Mouse (Mus musculus): ENCODE measurements at regions not wholly inside any gene's neighbourhood (a gene's known extent, or its start where the extent isn't known, plus 50 kb on each side); places are given as distances from the start of the nearest gene placed in this dataset.

GRCm38 (mm10) chr17:54214804-54215203 lies 84.0 kb downstream of the Slc5a7 start:
- H3K4me1 ChIP-seq (replicated peaks): no peaks in the 10 kb centered on the region
- 85% methylated on average over 3 of the region's 3 CpGs for WGBS
- H3K27me3 ChIP-seq (ENCODE audit: insufficient read depth, poor library complexity, severe bottlenecking): no peaks in the 10 kb centered on the region
- H3K36me3 ChIP-seq: no peaks in the 10 kb centered on the region
- DNase-seq (ENCODE audit: low spot score): no peak
- H3K9me3 ChIP-seq: no peaks in the 10 kb centered on the region
- H3K4me3 ChIP-seq: no peak overlapping the region
- H3K27ac ChIP-seq: no peak overlapping the region

DNA sequence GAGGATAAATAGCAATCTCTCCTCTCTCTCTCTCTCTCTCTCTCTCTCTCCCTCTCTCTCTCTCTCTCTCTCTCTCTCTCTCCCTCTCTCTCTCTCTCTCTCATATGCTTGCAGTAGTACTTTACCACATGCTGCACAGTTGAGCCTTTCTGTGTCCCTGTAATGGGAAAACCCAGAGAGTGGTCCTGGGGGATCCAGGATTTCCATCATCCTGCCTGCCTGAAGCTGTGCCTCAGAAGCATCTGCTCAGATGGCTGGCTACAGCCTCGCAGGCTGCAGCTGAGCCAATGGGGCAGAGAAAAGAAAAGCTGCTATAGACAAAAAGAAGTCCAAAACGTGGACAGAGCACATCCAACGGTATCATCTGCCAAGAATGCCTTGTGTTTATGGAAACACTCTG lies 97.1 kb downstream of the Slc5a7 start:
- DNase-seq (ENCODE audit: low spot score): peak; percentile 3
- Histone ChIP-seq H3K4me1 (replicated peaks) (no peaks in the 10 kb centered on the region), H3K36me3 (no peaks in the 10 kb centered on the region), H3K4me3 (no peak overlapping the region), H3K27ac (no peak overlapping the region), H3K27me3 (ENCODE audit: insufficient read depth, poor library complexity, severe bottlenecking) (no peaks in the 10 kb centered on the region), H3K9me3 (no peaks in the 10 kb centered on the region)
- 63% methylated on average over 3 of the region's 3 CpGs for WGBS

- Histone ChIP-seq H3K4me1 (replicated peaks) (no peaks in the 10 kb centered on the region), H3K27ac (no peak overlapping the region), H3K4me3 (no peak overlapping the region), H3K9me3 (no peaks in the 10 kb centered on the region), H3K27me3 (ENCODE audit: insufficient read depth, poor library complexity, severe bottlenecking) (no peaks in the 10 kb centered on the region), H3K36me3 (no peaks in the 10 kb centered on the region)
- no peak for DNase-seq (ENCODE audit: low spot score)
- 71% methylated on average over 3 of the region's 3 CpGs for WGBS
Observed at GRCm38 (mm10) chr17:54192231-54192573, 106.6 kb downstream of the Slc5a7 start.

- WGBS: 70% methylated on average over 5 of the region's 5 CpGs
- H3K27ac ChIP-seq: no peak overlapping the region
- H3K4me3 ChIP-seq: no peak overlapping the region
- no peaks in the 10 kb centered on the region for H3K27me3 ChIP-seq (ENCODE audit: insufficient read depth, poor library complexity, severe bottlenecking)
- no peak for DNase-seq (ENCODE audit: low spot score)
- no peaks in the 10 kb centered on the region for H3K9me3 ChIP-seq
- no peaks in the 10 kb centered on the region for H3K36me3 ChIP-seq
- no peaks in the 10 kb centered on the region for H3K4me1 ChIP-seq (replicated peaks)
Observed at GRCm38 (mm10) chr17:54191526-54192230, 107.2 kb downstream of the Slc5a7 start.

DNA sequence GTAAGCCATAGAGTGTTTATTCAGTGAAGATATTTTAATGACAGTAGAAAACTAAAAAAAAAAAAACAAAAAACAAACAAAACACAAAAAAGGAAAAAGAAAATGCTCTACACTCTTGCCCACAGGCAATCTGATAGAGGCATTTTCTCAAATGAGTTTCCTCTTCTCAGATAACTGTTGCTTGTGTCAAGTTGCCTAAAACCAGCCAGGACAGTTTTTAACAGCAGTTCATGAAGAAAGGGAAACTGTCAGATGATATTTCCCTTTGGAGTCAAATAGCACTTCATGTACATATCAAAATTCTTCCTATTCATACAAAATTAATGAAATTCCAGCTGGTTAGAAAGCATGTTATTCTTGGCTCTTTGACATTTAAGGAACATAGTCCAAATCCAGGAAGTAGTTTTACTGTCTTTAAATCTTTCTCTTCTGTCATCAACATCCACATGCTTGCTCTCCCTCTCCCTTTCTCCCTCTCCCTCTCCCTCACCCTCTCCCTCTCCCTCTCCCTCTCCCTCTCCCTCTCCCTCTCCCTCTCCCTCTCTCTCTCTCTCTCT lies 109.8 kb downstream of the Slc5a7 start:
- H3K36me3 ChIP-seq: no peaks in the 10 kb centered on the region
- DNase-seq (ENCODE audit: low spot score): no peak
- no peak overlapping the region for H3K4me3 ChIP-seq
- no peaks in the 10 kb centered on the region for H3K4me1 ChIP-seq (replicated peaks)
- H3K9me3 ChIP-seq: no peaks in the 10 kb centered on the region
- no peak overlapping the region for H3K27ac ChIP-seq
- no peaks in the 10 kb centered on the region for H3K27me3 ChIP-seq (ENCODE audit: insufficient read depth, poor library complexity, severe bottlenecking)

- no peak overlapping the region for H3K4me3 ChIP-seq
- no peaks in the 10 kb centered on the region for H3K36me3 ChIP-seq
- no peaks in the 10 kb centered on the region for H3K9me3 ChIP-seq
- H3K4me1 ChIP-seq (replicated peaks): no peaks in the 10 kb centered on the region
- no peaks in the 10 kb centered on the region for H3K27me3 ChIP-seq (ENCODE audit: insufficient read depth, poor library complexity, severe bottlenecking)
- no peak overlapping the region for H3K27ac ChIP-seq
- no peak for DNase-seq (ENCODE audit: low spot score)
Observed at GRCm38 (mm10) chr17:54182073-54182472, 116.8 kb downstream of the Slc5a7 start.

GRCm38 (mm10) chr17:54180563-54180962 lies 118.3 kb downstream of the Slc5a7 start:
- H3K4me1 ChIP-seq (replicated peaks): no peaks in the 10 kb centered on the region
- no peaks in the 10 kb centered on the region for H3K27me3 ChIP-seq (ENCODE audit: insufficient read depth, poor library complexity, severe bottlenecking)
- H3K36me3 ChIP-seq: no peaks in the 10 kb centered on the region
- H3K27ac ChIP-seq: no peak overlapping the region
- no peaks in the 10 kb centered on the region for H3K9me3 ChIP-seq
- no peak overlapping the region for H3K4me3 ChIP-seq
- 97% methylated on average over 2 of the region's 2 CpGs for WGBS
- DNase-seq (ENCODE audit: low spot score): no peak

GRCm38 (mm10) chr17:54170762-54171161 lies 128.1 kb downstream of the Slc5a7 start:
- Histone ChIP-seq H3K9me3 (no peaks in the 10 kb centered on the region), H3K4me3 (no peak overlapping the region)
- 73% methylated on average over 1 of the region's 1 CpGs for WGBS

DNA sequence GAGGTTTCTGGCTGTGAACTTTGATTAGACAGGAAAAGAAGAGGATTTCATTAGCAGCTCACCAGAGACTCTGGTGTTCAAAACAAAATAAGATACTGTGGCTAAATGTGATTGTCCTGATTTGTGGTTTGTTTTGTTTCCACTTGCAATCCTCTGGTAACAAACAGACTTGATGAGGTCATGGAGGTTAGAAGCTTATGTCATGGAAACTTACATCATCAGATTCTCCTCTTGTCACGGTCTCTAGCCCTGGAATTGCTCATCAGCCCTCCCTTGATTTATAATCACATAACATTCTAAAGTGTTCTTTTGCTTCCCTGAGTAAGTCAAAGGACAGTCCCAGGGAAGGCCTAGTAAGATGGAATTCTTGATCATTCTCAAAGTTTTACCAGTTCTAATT lies 130.8 kb downstream of the Slc5a7 start:
- Histone ChIP-seq H3K4me3 (no peak overlapping the region), H3K27ac (no peak overlapping the region), H3K27me3 (ENCODE audit: insufficient read depth, poor library complexity, severe bottlenecking) (no peaks in the 10 kb centered on the region), H3K9me3 (no peaks in the 10 kb centered on the region), H3K36me3 (no peaks in the 10 kb centered on the region), H3K4me1 (replicated peaks) (peaks cover 6% of the 10 kb centered on the region; the same call in 1 of the 2 replicates)
- 44% methylated on average over 1 of the region's 1 CpGs for WGBS
- no peak for DNase-seq (ENCODE audit: low spot score)

More at GRCm38 (mm10) chr17:54170762-54171161, 128.1 kb downstream of the Slc5a7 start:
- Histone ChIP-seq H3K27ac (no peak overlapping the region), H3K27me3 (ENCODE audit: insufficient read depth, poor library complexity, severe bottlenecking) (no peaks in the 10 kb centered on the region), H3K36me3 (no peaks in the 10 kb centered on the region), H3K4me1 (replicated peaks) (peaks cover 6% of the 10 kb centered on the region; the same call in 1 of the 2 replicates)
- DNase-seq (ENCODE audit: low spot score): no peak

GRCm38 (mm10) chr17:54162383-54162782 lies 136.5 kb downstream of the Slc5a7 start:
- DNase-seq (ENCODE audit: low spot score): no peak
- 80% methylated on average over 2 of the region's 2 CpGs for WGBS
- Histone ChIP-seq H3K36me3 (no peaks in the 10 kb centered on the region), H3K4me3 (no peak overlapping the region), H3K27me3 (ENCODE audit: insufficient read depth, poor library complexity, severe bottlenecking) (no peaks in the 10 kb centered on the region), H3K4me1 (replicated peaks) (no peaks in the 10 kb centered on the region), H3K9me3 (no peaks in the 10 kb centered on the region), H3K27ac (no peak overlapping the region)

GRCm38 (mm10) chr17:54158753-54159152 lies 140.1 kb downstream of the Slc5a7 start:
- no peaks in the 10 kb centered on the region for H3K27me3 ChIP-seq (ENCODE audit: insufficient read depth, poor library complexity, severe bottlenecking)
- no peak for DNase-seq (ENCODE audit: low spot score)
- H3K4me3 ChIP-seq: no peak overlapping the region
- H3K9me3 ChIP-seq: 0 out of 2 replicates have a peak, but pooled peaks cover 3% of the 10 kb centered on the region
- no peak overlapping the region for H3K27ac ChIP-seq
- no peaks in the 10 kb centered on the region for H3K36me3 ChIP-seq
- WGBS: 89% methylated on average over 4 of the region's 4 CpGs
- H3K4me1 ChIP-seq (replicated peaks): no peaks in the 10 kb centered on the region

GRCm38 (mm10) chr17:54158330-54158729 lies 140.5 kb downstream of the Slc5a7 start:
- Histone ChIP-seq H3K27me3 (ENCODE audit: insufficient read depth, poor library complexity, severe bottlenecking) (no peaks in the 10 kb centered on the region), H3K4me3 (no peak overlapping the region), H3K27ac (no peak overlapping the region), H3K4me1 (replicated peaks) (no peaks in the 10 kb centered on the region), H3K36me3 (no peaks in the 10 kb centered on the region), H3K9me3 (0 out of 2 replicates have a peak, but pooled peaks cover 3% of the 10 kb centered on the region)
- 87% methylated on average over 1 of the region's 1 CpGs for WGBS
- DNase-seq (ENCODE audit: low spot score): no peak

DNA sequence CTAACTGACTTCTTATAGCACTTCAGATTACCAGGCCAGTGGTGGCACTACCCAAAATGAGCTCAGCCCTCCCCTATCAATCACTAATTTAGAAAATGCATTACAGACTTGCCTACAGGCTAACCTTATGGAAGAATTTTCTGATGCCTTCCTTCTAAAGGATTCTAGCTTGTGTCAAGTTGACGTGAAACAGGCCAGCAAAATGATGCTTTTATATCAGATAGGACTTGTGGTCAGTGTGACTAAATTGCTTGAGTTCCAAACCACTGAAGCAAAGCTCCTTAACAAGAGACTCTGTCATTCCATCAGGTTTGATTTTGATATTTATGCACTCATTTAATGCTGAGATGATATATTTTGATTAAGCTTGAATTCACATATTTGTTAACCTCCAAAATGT lies 143.0 kb downstream of the Slc5a7 start:
- Histone ChIP-seq H3K27me3 (ENCODE audit: insufficient read depth, poor library complexity, severe bottlenecking) (no peaks in the 10 kb centered on the region), H3K4me3 (no peak overlapping the region), H3K4me1 (replicated peaks) (no peaks in the 10 kb centered on the region), H3K9me3 (0 out of 2 replicates have a peak, but pooled peaks cover 3% of the 10 kb centered on the region), H3K27ac (no peak overlapping the region), H3K36me3 (no peaks in the 10 kb centered on the region)
- DNase-seq (ENCODE audit: low spot score): no peak
- 84% methylated on average over 1 of the region's 1 CpGs for WGBS

DNA sequence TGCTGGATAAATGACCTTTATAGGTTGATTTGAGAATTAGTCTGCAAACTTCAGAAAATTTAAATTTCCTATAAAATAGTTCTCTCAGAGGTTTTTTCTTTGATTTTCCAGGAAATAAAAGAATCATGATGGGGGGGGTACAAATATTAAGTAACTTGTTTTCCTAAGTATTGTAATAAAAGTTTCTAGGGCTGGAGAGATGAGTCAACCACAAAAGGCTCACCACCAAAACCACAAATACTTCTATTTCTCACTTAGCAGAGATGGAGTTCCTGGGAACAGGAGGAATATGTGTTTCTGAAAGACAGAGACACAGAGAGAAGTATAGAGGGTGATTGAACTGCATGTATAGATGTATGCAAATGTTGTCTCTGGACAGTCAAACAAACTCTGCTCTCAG lies 144.3 kb downstream of the Slc5a7 start:
- DNase-seq (ENCODE audit: low spot score): no peak
- Histone ChIP-seq H3K9me3 (0 out of 2 replicates have a peak, but pooled peaks cover 3% of the 10 kb centered on the region), H3K27me3 (ENCODE audit: insufficient read depth, poor library complexity, severe bottlenecking) (no peaks in the 10 kb centered on the region), H3K4me1 (replicated peaks) (no peaks in the 10 kb centered on the region), H3K4me3 (no peak overlapping the region), H3K27ac (no peak overlapping the region), H3K36me3 (no peaks in the 10 kb centered on the region)

All from hindbrain, embryonic 10.5 days (tissue).